Mouse (Mus musculus): ENCODE measurements around the gene Sap30.
A peak's percentile ranks its signal among the peaks of the same experiment; 100 is the strongest.
"Not testable (repeated sequence)": the region's sequence is repeated elsewhere in the genome, so short reads cannot be mapped to it uniquely, and the experiment has no call there.

Sap30 gene

DNA sequence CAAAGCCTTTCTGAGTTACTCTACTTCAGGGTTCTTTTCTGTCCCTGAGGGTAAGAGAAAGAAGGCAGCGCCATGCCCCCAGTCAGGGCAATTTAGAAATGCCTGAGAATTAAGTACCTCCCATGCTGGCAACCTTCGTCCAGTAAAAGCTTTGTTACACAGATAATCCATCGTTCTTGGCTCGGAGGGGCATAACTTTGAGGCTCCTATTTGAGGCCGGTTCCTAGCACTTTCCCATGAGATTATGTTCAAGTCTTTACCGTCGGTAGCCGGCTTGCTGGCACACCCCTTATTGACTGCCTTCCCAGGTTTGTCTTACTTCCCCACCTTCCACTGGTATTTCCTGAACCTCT lies 10.8 kb upstream of the Sap30 start:
- no peak for DNase-seq (ENCODE audit: low spot score)

DNA sequence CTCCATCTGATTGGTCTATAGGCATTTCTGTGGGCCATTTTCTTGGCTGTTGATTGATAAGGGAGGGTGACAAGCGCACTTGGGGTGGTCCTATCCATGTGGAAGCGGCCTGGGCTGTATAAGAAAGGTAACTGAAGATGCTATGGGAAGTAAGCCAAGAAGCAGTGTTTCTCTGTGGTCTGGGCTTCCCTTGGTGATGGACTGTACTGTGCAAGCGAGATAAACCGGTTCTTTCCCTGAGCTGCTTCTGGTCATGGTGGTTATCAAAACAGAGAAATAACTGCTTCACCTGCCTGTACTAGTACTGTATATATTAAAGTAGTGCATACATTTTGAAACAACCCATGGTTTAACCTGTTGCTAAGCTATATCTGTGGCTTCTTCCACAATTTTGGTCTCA lies 4.2 kb upstream of the Sap30 start:
- DNase-seq (ENCODE audit: low spot score), result no peak

DNA sequence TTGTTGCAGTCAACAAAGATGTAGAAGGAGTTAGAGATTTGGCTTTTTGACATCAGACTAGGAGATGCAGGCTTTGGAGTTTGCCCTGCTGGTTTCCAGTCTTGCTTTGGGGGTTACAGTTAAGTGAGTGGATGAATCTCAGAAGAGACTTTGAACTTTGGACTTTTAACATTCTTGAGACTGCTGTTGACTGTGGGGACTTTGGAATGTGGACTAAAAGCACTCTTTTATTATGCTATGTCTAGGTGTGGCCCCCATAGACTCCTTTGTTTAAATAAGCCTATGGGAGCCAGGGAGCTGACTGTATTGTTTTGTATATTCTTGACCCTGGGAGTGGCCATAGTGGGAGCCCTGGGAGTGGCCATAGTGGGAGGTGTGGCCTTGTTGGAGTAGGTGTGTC lies 2.2 kb upstream of the Sap30 start:
- DNase-seq (ENCODE audit: low spot score), result no peak

DNA sequence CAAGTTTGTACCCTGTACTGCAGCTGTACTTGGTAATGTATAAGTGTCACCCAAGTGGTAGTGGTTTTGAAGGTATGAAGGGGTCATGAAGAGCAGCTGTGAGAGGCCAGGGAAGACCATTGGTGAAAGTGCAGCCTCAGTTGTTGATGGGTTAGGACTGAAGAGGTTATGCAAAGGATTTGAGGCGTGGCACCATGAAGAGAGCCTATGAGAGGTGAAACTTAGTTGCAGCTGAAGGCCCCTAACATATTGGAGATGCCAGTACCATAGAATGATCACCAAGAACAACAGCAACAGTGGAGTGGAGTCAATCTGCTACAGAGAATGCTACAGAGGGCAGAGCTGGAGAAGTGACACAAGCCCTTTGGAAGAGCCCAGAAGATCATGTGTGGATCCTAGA lies 1.7 kb upstream of the Sap30 start:
- DNase-seq (ENCODE audit: low spot score), result no peak

DNA sequence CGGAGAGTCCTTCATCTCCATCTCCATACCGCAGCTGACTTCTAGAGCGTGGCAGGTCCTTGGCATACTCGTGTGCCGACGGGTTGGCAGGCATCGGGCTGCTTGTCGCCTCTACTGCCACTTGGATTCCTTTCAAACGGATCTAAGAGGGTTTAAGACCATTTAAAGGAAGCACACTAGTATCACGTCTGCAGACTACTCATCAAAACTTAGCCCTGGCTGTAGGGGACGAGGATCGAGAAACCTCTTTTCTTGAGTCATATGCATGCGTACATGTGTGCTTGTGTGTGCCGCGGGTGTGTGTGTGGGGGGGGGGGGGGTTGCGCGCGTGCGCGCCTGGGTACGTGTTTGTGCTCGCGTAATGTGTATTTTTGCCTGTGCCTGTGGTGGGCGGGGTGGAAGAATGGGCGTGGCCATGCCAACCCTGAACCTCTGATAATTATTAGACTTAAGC lies 679 bp upstream of the Sap30 start:
- peak; percentile 69 for DNase-seq (ENCODE audit: low spot score)

DNA sequence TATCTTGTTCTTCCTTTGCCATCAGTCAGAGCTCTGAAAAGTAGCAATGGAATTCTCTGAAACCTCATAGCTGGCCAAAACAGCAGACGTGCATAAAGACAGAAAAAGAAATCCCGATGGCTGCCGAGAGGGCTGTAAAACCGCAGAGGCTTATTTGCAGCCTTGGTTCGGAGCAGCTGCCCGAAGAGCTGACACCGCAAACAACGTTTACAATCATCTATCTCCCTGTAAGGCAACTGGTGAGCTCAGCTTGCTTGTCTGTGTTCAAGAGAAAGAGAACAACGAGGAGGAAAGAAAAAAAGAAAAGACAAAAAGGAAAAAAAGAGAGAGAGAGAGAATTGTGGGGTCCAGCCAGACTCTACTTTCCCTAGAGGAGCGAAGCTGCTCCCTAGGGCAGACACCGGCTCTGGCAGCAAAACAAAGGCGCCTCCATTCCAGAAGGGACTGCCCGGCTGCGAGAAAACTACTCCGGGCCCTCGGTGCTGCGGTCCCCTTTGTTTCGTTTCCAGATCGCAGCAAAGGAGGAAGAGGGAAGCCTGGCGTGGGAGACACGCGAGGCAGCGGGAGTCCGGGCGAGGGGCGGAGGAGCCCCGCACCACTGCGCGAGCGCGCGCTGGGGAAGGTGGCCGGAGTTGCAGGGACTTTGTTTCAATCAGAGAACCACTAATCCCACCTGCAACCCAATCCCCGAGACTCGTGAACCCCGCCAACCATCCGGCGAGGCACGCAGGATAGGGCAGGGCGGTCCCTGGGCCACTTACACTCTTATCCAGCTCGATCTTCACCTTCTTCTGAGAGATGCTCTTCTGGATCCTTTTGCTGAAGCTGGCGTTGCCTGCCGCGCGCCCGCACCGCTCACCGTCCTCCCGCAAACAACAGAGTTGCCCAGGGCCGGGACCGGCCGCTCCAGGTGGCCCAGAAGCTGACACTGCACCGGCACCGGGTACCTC lies 894 bp downstream of the Sap30 start:
- peak; percentile 69 for DNase-seq (ENCODE audit: low spot score)

DNA sequence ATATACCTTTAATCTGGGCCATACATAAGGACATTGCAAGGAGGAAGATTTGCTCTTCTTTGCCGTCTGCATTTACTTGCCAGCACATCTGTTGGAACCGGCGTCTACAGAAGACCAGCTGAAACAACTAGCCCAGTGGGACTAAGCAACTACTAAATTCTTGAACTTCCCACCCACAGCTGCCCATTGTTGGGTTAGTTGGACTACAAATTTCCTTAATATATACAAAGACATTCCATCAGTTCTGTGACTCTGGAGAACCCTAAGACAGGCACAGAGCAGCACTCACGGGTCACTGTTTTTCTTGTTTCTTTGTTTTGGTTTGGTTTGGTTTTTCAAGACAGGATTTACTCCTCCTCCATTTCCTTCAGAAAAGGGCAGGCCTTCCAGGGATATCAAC lies 7.1 kb downstream of the Sap30 start:
- no peak for DNase-seq (ENCODE audit: low spot score)

DNA sequence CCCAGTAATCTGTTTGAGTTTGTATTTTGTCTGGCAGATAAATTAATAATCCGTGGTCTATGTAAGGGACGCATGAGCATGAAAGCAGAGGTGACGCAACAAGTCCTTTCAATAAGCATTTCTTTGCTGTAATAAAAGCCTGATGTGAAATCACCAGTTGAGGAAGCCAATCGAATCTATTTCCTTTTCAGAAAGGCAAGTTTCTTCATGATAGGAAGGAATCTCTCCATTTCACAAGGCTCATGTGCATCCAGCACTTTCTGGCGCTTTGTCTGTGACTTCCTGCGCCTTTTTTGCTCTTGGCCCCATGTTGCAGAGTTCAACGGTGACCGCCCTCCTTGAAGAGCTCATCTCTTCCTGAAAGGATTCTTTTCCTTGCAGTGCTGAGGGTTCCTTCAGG lies 8.0 kb downstream of the Sap30 start:
- DNase-seq (ENCODE audit: low spot score), result no peak

DNA sequence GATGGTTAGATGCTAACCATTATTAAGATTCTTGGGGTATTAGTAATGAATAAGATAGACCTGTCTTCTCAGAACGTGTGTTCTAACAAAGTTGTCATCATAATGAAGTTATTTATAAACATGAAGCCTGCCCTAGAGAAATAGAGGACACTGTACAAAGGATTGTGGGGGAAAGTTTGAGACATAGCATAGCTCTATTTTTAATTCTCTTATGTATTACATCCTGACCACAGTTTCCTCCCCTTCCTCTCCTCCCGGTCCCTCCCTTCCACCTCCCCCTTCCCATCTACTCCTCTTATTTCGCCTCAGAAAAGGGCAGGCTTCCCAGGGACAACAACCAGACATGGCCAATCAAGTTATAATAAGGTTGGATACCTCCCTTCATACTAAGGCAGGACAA lies 9.3 kb downstream of the Sap30 start:
- no peak for DNase-seq (ENCODE audit: low spot score)

DNA sequence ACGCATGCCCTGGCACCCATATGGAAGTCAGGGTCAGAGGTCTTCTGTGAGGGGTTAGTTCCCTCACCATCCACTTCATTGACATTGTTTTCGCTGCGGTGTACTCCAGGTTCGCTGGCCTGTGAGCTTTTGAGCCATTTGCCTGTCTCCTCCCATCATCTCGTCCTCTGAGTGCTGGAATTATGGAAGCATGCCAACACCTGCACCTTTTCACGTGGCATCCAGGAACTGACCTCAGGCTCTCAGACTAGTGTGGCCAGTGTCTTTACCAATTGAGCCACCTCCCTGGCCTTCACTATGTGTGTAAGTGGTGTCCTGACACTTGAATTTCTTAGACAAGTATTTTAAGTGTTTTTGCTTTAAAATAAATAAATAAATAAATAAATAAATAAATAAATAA lies 13.9 kb downstream of the Sap30 start:
- no peak for DNase-seq (ENCODE audit: low spot score)

DNA sequence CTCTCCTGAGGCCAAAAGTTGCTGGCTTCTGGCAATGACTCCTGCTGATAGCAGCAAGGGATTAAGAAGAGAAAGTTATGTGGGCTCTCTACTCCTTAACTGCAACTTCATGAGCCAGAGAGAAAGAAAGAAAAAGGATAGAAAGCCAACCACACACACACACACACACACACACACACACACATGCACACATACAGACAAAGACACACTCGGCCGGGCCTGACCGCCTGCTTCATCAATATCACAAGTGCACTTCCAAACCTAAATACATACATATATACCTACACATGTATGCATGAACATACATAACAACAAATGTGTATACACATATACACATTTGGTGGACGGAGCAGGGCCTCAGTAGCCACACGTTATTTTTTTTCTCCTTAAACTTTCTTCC lies 16.8 kb downstream of the Sap30 start:
- no peak for DNase-seq (ENCODE audit: low spot score)

DNA sequence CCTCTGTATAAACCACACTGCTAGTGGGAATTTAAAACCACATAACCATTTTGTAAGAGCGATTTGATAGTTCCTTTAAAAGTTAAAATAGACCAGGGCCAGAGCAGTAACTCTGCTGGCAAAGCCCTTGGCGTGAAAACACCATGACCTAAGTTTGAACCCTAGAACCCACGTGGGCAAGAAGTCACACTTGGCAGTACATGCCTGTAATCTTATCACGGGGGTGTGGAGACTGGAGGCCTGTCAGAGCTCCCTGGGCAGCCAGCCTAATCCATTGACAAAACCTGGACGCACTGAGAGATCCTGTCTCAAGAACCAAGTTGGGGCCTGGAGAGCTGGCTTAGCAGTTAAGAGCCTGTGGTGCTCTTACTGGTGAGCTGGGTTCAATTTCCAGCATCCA lies 19.0 kb downstream of the Sap30 start:
- no peak for DNase-seq (ENCODE audit: low spot score)

DNA sequence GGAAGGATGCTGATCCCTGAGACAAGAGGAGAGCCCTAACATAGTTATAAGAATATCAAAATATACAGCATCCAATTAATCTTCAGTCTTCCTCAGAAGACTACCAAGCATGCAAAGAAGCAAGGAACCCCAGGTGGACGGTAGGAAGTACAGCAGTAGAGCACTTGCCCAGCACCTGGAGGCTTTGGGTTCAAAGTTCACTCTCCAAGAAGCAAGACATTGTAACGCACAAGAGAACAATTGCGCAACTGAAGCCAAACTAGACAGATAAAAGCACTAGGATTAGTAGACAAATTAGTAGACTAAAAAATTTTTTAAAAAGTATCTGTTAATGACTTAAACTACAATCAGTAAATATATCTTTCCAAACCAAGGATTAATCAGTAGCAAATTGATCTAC lies 23.9 kb downstream of the Sap30 start:
- no peak for DNase-seq (ENCODE audit: low spot score)

DNA sequence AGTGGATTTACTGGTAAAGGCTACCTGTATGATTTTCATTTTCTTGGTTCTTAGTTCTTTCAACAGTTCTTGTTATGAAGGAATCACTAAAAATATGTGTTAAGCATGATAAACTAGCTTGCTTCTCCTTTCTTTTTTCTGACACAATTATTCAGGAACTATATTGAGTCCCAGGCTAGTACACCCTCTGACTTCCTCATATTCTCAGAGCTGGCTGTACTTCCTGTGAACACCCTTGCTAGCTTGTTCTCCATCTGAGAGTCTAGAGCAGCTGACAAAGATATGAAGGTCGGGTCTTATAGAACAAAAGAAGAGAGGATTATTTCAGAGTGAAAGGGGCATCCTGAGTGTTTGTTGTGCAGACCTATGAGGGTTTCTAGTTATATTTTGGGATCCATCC lies 24.8 kb downstream of the Sap30 start:
- DNase-seq (ENCODE audit: low spot score), result no peak

DNA sequence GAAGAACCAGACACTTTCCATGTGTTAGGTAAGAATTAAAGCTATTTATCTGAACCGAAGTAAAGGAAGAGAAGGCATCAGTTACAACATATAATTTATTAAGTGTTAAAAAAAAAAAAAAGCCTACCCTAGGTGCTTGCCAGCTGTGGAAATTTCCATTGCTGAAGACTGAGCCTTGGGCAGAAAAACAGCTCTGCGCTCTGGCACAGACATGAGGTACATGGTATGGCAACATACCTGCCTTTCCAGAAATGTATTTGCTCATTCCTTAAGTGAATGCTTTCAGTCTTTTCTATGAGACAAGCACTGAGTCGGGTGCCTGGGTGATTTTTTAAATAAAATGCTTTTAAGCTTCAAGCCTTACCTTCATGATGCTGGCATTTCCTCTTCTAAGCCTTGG lies 29.7 kb downstream of the Sap30 start:
- DNase-seq (ENCODE audit: low spot score), result no peak

DNA sequence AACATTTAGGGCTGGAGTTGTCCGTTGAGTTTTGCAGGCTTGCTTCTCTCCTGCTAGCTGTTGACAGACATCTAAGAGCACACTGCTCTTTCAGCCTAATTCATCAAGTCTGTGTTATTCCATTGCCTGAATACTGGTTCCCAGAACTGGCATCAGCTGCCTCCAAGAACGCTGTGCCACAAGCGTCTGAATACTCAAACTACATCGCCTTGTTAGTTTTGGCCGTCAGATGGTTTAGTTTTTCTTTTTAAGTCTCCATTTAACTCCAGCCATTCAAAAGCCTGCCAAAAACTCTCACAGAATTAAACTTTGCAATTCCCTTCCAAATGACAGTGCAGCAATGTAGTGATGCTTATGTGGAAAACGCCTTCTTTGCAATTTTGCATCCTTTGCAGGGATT lies 30.5 kb downstream of the Sap30 start:
- no peak for DNase-seq (ENCODE audit: low spot score)

DNA sequence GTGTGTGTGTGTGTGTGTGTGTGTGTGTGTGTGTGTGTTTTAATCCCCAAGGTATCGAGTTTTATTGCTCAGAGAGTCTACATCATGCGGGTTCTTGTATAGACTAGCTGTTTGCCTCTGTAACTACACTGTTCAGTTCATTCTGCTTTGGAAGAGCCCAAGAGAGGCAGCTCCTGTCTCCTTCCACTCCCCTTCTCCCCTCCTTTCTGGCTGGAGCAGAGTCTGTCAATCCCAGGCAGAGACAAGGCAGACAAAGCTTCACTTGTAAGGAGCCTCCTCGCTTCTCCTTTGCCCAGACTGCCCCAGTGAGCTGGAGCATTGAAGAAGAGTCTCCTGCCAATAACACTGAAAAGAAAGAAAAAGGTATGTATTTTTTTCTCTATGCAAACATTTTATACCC lies 31.9 kb downstream of the Sap30 start, which contains the start of gene Scrg1:
Scrg1 (plus strand) TSS at position 159 of the 400 bp plus-strand sequence.
- no peak for DNase-seq (ENCODE audit: low spot score)

DNA sequence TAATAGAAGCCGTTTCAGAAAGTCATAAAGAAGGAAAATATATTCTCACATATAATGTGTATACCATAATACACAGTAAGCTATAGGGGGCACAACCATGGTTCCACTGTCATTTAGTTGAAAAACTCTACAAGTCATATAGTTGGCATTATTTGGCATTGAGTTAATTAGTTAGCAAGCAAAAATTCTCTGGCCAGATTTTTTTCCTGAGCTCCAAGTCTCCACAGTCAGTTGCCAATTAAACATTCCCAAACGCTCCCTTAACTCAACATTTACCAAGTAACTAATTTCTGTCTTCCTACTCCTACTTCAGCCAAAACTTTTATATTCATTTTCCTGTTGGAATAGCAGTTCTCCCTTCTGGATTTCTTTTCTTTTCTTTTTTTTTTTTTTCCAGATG lies 34.3 kb downstream of the Sap30 start:
- no peak for DNase-seq (ENCODE audit: low spot score)

DNA sequence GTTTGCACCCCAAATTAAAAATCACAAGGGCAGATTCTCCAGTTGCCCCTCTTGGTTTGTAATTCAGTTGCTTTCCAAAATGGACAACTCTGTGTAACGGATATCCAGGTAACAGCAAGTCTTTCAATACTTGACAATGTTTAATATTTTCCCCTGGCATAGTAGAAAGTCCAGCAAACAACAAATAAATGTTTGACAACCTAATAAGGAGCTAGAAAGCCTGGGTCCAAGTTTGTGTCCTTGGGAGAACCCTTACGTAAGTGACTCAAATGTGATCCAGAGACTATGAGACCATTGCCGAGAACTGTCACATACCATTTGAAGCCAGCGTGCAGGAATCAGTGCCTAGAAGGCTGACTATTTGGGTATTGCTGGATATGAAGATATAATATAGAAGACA lies 35.8 kb downstream of the Sap30 start:
- DNase-seq (ENCODE audit: low spot score), result no peak

DNA sequence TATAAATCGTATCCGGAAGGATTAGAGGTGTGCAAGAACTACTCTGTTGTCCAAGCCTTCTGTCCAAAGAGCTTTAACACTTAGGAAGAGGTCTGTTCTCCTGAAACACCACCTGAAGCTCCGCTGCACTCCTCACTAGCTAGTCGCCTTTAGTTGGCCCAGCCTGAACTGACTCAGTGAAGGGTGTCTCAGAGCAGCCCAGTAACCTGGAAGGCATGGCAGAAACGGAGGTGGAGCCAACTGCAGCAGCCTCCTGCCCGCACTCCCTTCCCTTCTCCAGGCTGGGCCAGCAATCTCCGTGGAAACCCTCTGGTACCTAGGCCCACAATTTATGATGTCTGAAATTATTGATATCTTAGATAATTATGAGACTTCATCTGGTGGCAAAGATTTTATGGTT lies 36.9 kb downstream of the Sap30 start:
- no peak for DNase-seq (ENCODE audit: low spot score)

DNA sequence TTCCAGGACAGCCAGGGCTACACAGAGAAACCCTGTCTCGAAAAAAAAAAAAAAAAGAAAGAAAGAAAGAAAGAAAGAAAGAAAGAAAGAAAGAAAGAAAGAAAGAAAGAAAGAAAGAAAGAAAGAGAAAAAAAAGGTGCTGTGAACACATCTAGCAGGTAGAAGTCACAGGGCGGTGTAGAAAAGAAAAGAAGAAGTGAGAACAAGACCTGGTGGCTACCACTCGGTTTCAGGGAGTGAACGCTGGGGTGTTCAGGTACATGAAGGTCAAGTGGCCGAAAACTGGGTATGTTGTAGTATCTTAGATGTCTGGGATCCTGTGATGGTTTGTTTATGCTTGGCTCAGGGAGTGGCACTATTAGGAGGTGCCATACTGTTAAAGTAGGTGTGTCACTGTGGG lies 41.8 kb downstream of the Sap30 start:
- DNase-seq (ENCODE audit: low spot score), result not testable (repeated sequence)

DNA sequence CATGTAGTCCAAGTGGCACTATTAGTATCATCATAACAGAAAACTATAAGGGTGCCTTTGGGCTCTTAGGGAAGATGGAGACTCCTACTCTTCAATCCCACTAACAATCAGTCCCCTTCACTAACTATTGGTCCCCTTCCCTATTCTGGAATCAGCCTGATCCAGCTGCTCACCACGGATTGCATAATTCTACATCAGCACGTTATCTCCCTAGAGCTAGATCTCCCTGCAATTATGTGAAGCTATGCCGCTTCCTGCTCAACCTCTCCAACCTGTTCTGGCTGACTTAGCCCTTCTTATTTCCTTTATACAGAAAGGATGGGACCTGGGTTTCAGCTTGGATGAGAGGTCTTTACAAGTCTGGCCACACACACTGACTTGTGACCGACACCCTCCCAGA lies 44.4 kb downstream of the Sap30 start:
- DNase-seq (ENCODE audit: low spot score), result no peak

DNA sequence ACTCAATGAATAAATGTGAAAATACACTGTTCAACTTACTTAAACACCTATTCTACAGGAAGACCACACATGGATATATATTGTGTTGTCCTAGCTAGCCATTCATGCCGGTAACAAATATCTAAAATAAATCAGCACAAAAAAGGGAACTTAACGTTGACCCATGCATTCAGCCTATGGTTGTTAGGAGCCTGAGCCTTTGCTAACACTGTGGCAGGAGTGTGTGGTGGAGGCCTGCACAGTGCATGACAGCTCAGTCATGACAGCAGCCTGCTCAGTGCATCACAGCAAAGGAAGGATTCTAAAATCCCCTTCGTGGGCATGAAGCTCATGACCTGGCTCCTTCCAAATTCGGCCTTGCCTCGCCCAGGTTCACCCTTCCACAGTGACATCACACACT lies 46.1 kb downstream of the Sap30 start:
- no peak for DNase-seq (ENCODE audit: low spot score)

DNA sequence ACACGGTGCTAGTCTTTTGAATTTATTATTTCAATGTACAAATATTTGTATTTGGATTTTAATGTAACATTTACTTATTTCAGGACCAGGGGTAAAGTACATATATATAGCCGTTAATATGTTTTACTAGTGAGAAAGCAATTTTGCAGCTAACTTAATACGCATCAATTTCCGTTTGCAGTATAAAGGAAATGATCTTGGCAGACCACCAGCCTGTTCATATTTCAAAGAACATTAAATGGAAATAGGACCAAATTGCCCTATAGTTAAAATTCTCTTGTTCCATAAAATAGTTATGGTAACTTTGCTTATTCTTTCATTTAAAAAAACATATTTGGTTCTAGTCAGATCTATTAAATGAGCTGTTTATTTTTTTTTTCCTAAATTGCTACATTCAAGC lies 46.5 kb downstream of the Sap30 start:
- no peak for DNase-seq (ENCODE audit: low spot score)
